Mouse (Mus musculus) erythroblast, embryonic 14.5 days (primary cell): ENCODE results near the gene Prlr.

Experiments used
- GATA1 ChIP-seq: IDR thresholded peaks from 2 replicates; pipeline ENCODE4 v1.6.1; 2012; ENCODE audit warnings: low read length, inconsistent platforms, mixed read lengths
- TAL1 ChIP-seq: IDR thresholded peaks from 3 replicates; pipeline ENCODE4 v1.6.1; 2012; ENCODE audit warnings: low read length, inconsistent platforms, mixed read lengths

GRCm38 (mm10) chr15:10379757-10380458 lies 202.9 kb downstream of the Prlr start:
- TF ChIP-seq GATA1 = no peak
- no peak for TF ChIP-seq TAL1
